Mouse (Mus musculus) stomach, postnatal 0 days (tissue): ENCODE measurements around the gene Slc6a11.

Experiments used
- CTCF ChIP-seq: IDR thresholded peaks from 2 replicates; pipeline ENCODE4 v1.5.1; 2016; ENCODE audit warnings: antibody characterized with exemption, low read depth, mild to moderate bottlenecking, moderate library complexity
- EP300 ChIP-seq: optimal IDR thresholded peaks from 2 replicates; pipeline ENCODE3; 2016; ENCODE audit warnings: antibody characterized with exemption

DNA sequence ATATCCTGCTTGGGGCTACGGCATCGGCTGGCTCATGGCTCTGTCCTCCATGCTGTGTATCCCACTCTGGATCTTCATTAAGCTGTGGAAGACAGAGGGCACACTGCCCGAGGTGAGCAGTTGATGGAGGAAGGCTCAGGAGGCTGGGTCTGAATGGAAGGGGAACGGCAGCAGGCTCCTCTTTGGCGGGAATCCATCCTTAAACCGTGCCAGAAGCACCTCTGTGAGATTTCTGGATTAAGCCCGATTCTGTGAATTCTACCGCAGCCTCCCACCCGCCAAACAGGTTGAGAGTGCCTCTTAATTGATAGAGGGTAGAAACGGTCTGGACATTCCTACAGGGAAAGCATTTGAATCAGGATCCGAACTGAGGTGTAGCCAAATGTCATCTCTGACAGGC is 114.6 kb downstream of the Slc6a11 start:
- no peak for TF ChIP-seq CTCF
- no peak for TF ChIP-seq EP300
